Mouse (Mus musculus) spleen, adult 2 months (tissue): Measurements from ENCODE around the gene Rims3.

Experiments used
- CTCF ChIP-seq: fragments of 200-500 bp; IDR thresholded peaks from 2 replicates; pipeline ENCODE4 v1.5.1; 2011; ENCODE audit warnings: mild to moderate bottlenecking, inconsistent platforms; ENCODE audit not compliant: insufficient read depth, insufficient read length, insufficient replicate concordance; ENCODE audit errors: extremely low read depth
- POLR2A ChIP-seq: fragments of 200-500 bp; IDR thresholded peaks from 2 replicates; pipeline ENCODE4 v1.6.1; 2011; ENCODE audit warnings: low read depth, low read length, inconsistent platforms

DNA sequence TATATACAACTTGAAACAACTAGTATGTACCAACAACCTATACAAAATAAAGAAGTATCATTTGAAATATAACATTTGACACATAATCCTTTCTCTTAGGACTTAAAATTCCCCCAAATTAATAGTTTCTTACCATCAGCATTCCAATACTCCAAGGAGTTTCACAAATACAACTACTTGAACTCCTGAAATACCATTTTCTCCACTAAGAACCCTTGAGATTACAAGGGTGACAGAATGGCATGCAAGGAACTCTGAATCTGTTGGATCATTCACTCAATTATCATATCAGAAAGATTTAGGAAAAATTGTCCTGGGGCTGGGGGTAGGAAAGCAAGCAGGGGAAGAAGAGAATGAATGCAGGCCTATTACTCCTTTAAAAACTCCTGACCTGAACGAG, 40.9 kb upstream of the Rims3 start:
- TF ChIP-seq CTCF (no peak), POLR2A (no peak)
